Mouse (Mus musculus): ENCODE results near the gene Rnf133.

- TF ChIP-seq CTCF (conservative IDR thresholded peaks at IDR 0.05; ENCODE audit: insufficient read depth, insufficient read length, low read depth, low read length) (no peak), POLR2A (IDR thresholded peaks at IDR 0.05; ENCODE audit: low read depth, low read length) (no peak)
Measured at GRCm38 (mm10) chr6:23635208-23635607, 14.9 kb downstream of the Rnf133 start.
